Mouse (Mus musculus) kidney, postnatal 10 days (tissue): ENCODE results near the gene Mrpl43.

ENCODE experiments used
- DNase-seq: peaks from one replicate; pipeline ENCODE4 v3.0.0; 2021; ENCODE audit warnings: mixed read lengths

The Mrpl43 gene

DNA sequence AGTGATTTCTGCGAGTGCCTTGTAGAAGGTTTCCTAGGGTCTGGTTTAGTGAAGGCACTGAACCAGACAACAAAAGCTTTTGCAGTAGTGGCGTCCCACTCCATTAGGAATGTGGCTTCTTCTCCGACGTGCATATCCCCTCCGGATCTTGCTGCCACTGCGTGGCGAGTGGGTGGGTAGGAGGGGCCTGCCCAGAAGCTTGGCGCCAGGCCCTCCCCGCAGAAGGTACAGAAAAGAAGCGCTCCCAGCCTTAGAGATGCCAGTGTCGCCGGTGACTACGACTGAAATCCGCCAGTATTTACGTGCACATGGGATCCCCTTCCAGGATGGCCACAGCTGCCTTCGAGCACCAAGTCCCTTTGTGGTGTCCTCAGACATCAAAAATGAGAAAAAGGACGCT is 779 bp upstream of the Mrpl43 start:
- DNase-seq, result no peak

DNA sequence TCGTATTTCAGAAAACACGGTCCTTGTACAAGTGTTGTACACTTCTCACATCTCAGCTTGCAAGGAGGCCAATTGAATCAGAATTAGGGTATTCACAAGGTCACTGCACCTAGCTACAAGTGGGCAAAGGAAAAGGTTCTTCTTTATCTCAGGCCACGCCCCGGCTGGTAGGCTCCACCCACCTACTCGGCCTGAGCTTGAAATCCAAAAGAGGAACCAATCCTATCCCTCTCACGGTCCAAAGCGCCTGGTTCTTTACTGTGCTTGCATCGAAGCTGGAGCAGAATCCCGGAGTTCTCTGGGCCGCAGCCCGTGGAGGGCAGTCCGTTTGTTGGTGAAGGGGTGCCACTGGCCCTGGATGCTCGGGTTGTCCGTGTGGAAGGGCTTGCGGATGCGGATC is 798 bp downstream of the Mrpl43 start, which contains the start of gene Twnk:
Twnk (plus strand) TSS at position 220 of the 400 bp plus-strand sequence.
- DNase-seq, result peak; percentile 76

DNA sequence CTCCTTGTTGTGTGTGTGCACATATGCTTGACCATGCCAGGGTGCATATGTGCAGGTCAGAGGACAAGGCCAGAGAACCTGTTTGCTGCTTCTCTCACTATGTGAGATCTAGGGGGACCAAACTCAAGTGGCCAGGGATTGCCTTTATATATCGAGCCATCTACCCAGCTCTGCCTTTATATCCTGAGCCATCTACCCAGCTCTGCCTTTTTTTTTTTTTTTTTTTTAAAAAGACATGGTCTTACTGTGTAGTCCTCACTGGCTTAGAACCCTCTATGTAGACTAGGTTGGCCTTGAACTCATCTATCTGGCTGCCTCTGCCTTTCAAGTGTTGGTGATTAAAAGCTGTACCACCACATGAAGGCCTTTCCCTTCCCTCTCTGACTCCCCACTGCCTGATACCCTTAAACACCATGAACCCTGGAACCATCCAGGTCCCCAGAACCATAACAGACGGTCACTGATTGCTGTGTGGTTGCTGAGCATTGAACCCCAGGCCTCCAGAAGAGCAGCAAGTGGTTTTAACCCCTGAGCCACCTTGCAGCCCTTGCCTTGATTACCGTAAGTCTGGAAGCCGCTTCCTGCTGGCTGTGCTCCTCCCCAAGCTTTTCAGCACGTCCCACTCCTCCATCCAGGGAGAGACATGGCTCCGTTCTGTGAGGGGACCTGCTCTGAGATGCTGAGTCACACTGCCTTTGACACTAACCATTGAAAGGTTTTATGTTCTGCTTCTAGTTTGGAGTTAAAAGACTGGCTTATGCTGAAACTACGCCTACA is 2.3 kb downstream of the Mrpl43 start:
- no peak for DNase-seq

DNA sequence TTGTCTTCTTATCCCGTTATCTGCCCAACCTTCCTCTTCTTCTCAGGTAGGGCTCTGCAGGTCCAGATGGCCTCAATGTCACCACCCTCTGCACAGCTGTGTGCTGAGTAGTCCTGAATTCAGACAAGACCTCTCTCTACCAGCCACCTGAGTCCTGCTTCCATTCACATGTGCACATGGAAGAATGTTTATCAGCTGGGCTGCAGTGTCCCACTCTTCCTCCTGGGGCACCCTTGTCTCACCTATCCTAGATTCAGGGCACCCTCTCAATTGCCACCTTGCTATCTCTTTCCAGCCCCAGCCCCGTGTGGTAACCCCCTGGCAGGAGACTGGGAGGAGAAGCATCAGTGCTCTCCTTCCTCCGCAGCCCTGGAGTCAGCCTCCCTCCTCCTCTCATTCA is 3.9 kb downstream of the Mrpl43 start:
- DNase-seq, result peak; percentile 25

DNA sequence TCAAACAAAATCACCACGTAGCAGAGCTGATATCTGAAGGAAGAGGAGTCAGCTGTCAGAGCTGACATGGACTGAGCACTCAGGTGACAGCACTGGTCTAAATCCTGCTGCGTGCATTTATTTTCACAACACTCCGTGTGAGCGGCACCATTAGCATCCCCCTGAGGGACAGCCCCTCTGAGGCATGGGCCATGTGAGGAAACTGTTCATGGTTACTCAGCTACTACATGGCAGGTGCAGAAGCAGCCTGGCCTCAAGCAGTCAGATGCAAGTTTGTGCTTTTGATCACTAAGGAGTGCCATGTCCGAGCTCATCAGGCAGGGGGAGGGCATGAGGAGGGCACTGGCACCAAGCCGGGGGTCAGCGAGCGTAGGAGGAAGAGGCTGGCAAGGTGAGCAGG is 6.6 kb downstream of the Mrpl43 start:
- DNase-seq, result no peak

DNA sequence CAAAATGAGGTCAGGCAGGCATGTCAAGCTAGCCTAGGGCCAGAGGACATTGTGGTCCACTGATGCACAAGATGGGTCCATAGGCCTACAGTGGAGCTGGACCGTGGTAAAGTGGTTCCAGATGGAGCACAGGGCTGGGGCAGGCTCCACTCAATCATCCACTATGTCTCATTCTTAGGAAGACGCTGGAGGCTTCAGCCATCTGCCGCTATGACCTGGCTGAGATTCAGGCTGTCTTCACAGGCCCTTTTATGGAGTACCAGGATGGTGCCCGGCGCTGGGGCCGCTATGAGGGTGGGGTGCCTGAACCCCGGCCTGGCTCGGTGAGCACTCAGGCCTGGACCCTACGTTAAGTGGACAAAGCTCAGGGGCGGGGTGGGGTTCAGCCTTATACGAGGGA is 8.5 kb downstream of the Mrpl43 start:
- DNase-seq, result no peak

DNA sequence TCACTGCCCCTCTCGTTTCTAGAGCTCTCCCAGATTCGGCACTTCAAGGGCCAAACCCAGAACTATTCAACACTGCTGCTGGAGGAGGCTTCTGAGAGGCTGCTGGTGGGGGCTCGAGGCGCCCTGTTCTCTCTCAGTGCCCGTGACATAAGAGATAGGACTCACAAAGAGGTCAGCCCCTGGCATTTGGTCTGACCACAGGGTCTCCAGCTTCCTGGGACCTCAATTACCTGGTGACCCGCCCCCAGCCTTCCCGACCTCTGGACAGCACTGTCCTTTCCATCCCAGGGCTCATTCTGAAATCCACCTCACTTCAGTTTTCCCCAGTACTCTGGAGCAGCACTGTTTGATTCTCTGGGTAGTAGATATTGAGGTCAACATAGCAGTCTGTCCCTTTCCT is 13.5 kb downstream of the Mrpl43 start:
- DNase-seq, result no peak

DNA sequence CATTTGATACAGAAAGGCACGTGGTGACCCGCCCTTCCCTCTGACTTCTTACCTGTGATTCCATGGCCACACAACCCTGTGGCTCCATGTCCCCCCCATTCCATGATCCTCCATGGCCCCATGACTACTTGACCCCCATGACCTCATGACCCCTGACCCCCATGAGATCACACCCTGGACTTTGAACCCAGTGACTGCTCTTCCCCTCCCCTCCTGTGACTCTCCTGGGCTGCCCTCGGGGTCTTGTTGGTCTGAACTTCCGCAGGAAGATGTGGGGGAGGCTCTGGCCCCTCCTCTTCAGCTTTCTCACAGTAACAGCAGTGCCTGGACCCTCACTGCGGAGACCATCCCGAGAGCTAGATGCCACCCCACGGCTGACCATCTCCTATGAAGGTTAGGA is 14.0 kb downstream of the Mrpl43 start:
- DNase-seq, result peak; percentile 33

DNA sequence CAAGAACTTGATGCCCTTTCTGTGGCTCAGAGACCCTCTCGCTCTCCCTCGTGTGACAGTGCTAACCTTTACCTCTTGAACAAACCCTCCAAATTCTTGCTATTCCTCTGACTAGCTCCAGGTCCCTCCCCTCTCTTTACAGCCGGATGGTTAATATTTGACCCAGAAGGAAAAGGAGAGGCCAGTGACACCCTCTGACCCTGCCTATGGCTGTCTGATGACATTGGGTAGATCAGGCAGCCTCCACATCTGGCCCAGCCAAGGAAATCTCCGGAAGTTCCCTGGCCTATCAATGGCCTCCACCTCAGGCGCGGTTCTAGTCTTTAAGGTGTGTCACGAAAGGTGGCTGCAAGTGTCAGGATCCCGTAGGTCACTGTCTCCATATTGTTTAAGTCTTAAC is 15.2 kb downstream of the Mrpl43 start:
- DNase-seq, result peak; percentile 24

DNA sequence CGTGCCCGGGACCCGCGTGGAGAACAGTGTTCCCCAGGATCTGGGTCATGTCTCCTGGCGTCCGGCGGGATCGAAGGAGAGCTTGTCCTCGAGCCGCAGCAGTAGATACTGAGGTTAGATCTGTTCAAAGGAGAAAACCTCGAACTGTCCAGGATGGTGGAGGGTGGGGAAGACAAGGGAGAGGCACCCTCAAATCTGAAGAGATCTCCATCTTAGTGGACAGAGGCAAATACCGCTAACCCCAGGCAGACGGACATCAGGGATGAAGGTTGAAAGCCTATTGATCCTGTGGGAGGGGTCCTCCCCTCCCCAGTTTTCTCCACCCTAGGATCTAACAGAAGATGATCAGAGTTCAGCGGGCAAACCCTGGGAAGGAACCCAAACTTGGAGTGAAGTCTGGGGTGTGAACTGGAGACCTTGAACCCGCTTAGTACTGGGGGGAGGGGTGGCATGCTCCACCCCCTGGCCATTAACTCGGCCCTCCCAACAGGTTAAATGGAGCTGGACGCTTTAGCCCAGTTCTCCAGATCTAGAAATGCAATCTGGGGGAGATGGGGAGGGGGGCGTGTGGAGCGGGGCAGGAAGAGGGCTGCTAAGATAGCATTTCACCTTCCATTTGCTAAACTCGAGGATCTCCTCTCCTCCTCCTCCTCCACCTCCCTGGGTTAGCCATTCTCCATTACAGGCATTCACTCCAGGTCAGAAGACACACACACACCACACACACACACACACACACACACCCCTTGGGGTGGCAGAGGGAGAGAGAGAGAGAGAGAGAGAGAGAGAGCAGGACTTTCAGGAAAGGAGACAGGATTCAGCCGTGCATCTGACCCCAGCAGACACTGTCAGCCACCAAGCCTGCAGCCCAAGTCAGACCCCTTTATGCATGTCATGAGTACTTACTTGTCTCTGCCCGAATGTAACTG is 16.4 kb downstream of the Mrpl43 start:
- peak; percentile 62 for DNase-seq

DNA sequence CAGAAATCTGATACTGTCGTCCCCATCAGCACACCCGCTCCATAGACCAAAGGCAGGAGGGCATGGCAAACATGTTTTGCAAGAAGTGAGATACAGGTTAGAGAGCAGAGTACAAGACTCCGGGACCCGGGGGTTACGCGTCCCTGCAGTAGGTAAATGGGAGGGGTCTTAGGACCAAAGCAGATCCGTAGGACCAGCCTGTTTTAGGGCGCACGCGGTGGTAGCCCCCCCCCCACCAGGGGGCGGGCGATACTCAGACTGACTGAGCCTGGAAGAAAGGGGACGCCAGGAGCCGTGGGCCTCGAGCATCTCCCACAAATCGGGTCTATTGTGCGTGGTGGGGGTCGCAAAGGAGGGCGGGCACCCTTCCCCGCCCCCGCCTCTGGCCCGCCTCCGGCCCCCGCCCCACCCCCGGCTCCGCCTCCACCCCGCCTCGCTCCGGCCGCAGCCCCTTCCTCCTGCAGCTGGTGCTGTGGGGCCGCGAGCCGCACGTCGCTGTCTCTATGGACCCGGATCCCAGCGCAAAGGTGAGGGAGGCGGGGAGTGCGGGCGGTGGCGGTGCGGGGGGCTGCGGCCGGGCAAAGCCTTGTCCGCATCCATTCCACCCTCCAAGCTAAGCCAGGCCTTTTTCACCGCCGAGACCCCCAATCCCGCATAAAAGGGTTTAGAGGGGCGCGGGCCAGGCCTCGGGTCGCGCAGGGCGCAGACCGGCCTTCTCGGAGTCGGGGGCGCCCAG is 17.2 kb downstream of the Mrpl43 start, which contains the start of gene Sema4g:
Sema4g (plus strand) TSS at position 271 of the 736 bp plus-strand sequence.
- peak; percentile 75 for DNase-seq

DNA sequence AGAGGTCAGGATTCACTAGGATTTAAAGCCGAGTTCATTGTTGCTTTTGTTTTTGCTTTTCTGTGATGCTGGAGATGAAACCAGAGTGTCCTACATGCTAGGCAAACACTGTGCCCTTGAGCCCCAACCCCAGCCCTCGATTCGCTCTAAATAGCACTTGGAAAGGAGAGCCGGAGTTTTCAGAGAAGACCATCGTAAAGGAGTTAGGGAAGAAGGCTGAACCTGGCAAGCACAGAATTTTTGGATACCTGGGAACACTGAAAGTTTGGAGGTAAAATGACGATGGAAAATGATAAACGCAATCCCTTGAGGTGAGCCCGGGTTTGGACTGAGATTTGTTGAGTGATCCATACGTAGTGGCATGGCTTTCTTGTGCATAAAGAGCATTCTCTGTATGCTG is 17.9 kb downstream of the Mrpl43 start:
- no peak for DNase-seq

DNA sequence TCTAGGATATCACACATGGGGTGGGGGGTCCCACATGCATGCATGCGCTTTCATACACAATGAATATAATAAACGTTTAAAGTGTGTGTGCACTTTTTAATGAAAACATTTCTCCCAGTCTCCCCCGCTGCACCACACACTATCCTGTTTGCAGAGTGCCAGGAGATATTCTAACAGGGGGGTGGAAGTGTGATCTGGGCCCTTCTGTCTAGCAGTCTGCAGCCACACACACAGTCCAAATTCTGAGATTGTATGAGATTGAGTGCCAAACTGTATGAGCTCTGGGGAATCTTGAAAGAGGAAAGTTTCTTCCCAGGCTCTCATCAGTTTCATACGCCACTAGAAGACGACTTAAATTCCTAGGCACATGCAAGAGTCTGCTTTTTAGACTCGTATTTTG is 18.4 kb downstream of the Mrpl43 start:
- DNase-seq, result no peak

DNA sequence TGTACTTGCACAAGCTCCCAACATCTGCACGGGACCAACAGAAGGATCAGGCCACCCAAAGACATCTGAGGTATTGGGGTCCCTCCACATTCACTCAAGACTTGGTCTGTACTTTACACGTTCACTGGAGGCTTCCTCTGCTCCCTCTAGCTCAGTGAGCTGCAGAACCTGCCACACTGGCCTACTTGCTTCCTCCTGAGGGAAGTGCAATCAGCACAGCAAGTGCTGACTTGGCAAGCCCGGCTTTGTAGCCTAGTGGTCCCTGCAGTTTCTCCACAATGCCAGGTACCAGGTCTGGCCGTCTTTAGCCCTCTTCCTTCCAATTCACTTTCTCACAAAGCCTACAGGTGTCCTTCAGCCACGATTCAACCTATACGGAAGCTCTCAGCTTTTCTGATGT is 19.2 kb downstream of the Mrpl43 start:
- no peak for DNase-seq

DNA sequence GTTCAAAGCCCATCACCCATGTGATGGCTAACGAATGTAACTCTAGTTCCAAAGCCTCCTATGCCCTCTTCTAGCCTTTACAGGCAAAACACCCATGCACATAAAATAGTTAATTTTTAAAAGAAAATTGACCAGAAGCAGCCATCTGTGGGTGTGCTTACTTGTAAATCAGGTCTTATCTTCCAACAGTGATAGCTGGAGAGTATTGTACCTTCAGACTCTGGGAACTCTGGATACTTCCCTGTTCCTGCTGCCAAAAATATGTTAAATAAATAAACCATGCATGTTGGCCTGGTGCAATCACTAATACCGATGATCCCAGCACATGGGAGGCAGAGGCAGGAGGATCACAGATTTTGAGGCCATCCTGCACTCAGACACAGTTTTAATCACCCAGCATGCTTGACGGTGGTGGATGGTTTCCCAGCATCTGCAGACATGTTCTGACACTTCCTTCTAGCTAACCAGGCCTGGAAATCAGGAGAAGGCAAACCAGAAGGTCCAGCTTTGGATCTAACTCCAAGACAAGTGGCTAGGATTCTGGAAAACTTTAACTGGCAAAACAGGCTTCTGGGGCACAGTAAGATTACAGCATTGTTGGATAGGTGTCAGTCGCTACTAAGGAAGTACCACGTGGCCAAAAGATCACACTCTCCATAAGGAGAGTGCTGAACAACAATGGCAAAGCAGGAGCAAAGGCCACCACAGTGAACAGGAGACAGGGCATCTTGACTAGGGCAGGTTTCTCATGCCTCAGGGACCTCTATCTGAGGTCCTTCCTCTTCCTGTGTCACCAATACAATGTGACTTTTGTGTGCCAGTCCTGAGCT is 20.9 kb downstream of the Mrpl43 start:
- DNase-seq, result no peak

DNA sequence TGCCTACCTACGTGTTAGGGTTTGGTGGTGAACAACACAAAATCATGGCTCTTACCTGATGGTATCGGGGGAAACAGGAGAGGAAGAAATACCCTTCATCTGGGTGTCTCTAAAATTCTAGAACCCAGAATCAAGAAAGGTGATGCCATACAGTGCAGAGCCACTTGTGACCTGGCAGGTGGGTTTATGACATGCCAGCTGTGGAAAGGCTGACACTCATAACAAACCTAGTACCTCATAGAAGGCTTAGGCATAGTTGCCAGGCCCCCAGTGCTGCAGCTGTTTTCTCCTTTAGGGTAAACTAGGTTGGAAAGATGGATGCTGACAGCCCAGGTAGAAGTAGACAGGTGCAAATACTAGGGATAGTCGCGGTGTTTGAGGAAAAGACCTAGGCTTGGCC is 21.8 kb downstream of the Mrpl43 start:
- no peak for DNase-seq

DNA sequence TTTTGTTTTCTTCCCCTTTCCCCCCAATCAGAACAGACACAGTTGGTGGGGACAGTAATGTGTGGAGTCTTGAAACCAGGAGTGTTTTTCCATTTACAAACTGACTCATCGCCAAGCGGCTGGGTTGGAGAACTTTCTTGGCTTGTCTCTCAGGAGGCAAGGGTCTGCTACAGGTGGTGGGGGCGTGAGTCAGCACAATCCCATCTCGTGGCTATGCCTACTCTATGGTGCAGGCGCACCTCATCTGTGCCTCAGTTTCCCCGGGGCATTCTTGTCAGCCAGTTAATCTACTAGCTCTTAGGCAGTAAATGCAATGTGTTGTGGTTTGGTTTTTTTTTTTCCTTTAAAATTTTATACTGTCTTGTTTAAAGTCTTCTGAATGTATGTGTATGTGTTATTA is 22.9 kb downstream of the Mrpl43 start:
- DNase-seq, result peak; percentile 26

DNA sequence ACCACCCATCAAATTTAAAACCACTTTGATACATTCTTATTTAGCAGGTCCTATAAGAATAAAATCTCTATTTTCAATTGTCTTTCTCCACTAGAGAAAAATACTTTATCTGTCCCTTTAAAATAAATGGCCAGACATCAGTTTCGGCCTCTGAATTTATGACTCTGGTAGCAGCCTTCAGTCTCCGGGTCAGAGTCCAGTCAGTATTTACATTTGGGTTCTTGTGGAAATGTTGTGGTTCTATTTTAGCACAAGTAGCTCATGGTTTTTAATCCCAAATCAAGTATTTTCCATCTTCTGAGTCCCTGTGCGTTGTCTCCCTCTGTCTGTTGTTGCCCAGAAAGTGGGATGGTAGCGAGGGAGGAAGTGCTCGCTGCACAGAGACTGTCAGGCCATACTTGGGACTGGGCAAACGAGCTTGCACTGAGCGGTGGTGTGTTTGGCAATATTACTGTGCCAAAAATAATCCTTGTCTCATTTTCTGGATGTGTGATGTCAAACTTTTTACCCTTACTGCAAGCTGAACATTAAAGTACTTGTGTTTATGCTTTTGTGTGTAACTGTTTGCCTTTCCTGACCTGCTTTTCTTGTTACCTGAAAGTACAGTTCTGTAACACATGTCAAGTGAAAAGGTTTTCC is 23.6 kb downstream of the Mrpl43 start:
- DNase-seq, result no peak

DNA sequence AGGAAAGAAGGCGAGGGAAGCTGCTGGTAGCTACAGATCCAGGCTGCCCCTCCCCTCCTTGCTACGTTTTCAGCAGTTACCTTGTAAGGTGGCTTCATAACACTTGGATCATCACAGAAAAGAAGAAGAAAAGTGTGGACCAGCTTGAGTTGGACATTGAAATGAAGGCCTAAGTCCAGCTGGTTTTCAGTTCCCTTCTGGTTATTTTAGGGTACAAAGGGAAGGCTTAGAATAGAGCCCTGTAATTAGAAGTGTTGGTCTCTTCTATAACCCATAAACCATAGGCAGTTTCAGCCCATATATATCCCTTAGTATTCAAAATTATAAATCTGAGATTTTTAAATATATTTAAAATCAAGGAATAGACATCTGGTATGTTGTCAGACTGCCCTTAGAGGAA is 25.5 kb downstream of the Mrpl43 start:
- DNase-seq, result no peak

DNA sequence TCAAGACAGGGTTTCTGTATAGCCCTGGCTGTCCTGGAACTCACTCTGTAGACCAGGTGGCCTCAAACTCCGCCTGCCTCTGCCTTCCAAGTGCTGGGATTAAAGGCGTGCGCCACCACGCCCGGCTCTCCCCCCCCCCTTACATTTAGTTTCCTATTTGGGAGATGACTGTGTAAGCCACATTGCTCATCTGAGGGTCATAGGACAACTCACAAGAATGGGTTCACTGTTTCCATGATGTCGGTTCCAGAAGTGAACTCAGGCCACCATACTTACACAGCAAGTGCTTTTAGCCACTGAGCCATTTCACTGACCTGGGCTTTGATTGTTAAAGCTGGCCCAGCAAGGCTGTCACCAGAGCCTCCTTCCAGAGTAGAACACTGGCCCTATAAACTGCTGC is 29.1 kb downstream of the Mrpl43 start:
- DNase-seq, result no peak

DNA sequence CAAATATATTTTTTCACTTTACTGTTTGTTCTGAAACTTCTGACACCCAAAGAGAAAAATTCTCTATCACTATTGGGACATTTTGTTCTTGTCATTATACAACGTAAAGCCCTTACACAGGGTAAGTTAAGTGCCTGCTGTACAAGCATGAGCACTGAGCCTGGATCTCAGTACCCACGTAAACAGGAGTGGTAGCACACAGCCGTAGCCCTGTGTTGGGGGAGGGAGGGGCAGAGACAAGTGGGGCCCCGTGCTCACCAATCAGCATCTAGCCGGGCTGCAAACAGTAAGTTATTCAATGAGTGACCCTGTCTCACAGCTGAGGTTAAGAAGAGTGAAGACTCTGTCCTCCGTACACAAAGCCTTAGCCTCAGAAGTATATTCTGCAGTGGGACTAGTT is 29.6 kb downstream of the Mrpl43 start:
- no peak for DNase-seq

DNA sequence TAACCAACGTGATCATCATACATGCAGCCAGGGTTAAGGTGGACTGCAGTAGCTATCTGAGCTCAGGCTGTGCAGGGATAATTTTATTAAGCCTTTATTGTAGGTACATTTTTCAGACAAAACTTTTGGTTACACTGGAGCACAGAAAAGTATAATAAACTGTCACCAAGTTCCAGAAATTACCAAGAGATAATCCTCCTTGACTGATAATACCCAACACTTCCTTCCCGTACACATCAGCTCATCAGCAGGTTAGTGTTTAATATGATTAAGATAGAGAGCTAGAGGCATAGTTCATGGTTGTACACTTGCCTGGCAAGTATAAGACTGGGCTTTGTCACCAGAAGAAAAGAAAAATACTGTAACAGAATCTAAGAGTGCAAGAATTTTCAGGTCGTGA is 37.9 kb downstream of the Mrpl43 start:
- no peak for DNase-seq
